Mouse (Mus musculus): ENCODE data around the gene Acp7.
A peak's percentile ranks its signal among the peaks of the same experiment; 100 is the strongest.
"Not testable (repeated sequence)": the region's sequence is repeated elsewhere in the genome, so short reads cannot be mapped to it uniquely, and the experiment has no call there.

Gene Acp7

DNA sequence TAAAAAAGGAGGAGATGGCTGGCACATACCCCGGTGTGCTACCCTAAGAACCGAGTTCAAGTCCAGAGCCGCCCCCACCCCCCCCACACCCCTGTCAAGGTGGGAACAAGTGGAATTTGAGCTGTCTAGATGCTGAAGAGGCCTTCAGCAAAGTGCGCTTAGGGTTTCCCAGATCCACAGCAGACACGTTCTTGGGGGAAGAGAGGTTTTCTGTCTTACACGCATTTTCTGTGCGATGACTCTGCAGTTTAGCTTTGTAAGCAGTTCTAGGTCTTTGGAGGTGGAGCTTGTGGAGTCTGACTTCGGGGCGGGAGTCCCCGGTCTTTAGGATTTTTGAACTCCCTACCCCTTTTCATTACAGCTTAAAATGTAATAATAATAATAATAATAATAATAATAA is at the start of gene Acp7:
TSS of gene Acp7 (minus strand) at position 260 of the 400 bp plus-strand sequence.
- H3K9me3 ChIP-seq (ENCODE audit: low read length) = no peaks in the 10 kb centered on the region
- TF ChIP-seq POU5F1 (IDR thresholded peaks at IDR 0.05; ENCODE audit: borderline replicate concordance, low read length) = no peak
- TF ChIP-seq CTCF (conservative IDR thresholded peaks at IDR 0.05; ENCODE audit: low read length) = no peak
- no peak for TF ChIP-seq NANOG (IDR thresholded peaks at IDR 0.05; ENCODE audit: borderline replicate concordance, low read length)
- H3K4me1 ChIP-seq (replicated peaks; ENCODE audit: low read depth, low read length) = peaks cover 52% of the 10 kb centered on the region
- H3K4me3 ChIP-seq (replicated peaks; ENCODE audit: low read length) = peak within 1 kb of the TSS; percentile 77
- no peaks in the 10 kb centered on the region for H3K36me3 ChIP-seq (ENCODE audit: insufficient read depth, low read length)
- peaks cover 46% of the 10 kb centered on the region for H3K27me3 ChIP-seq (ENCODE audit: insufficient read depth, low read length)

DNA sequence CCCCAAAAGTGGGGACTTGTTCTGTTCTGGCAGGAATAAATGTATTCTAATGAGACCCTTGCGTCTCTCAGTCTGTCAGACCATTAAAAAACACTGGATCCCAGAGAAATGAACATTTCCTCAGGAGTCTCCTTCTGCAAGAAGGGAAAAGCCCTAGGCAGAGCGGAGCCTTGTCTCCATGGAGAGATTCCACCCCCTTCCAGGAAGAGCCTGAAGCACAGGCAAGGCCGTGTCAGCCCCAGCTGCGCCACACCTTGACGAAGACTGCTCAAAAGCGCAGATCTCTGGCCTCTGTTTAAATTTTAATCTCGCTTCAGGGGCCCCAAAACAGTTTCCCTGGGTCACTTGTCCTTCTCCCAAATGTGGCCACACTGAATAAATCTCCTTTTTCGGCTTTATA is 46.5 kb upstream of the Acp7 start:
- no peak for TF ChIP-seq POU5F1 (IDR thresholded peaks at IDR 0.05; ENCODE audit: borderline replicate concordance, low read length)
- no peak for TF ChIP-seq CTCF (conservative IDR thresholded peaks at IDR 0.05; ENCODE audit: low read length)
- TF ChIP-seq NANOG (IDR thresholded peaks at IDR 0.05; ENCODE audit: borderline replicate concordance, low read length) = no peak
- H3K36me3 ChIP-seq (ENCODE audit: insufficient read depth, low read length) = no peaks in the 10 kb centered on the region
- peaks cover 78% of the 10 kb centered on the region for H3K4me1 ChIP-seq (replicated peaks; ENCODE audit: low read depth, low read length)
- no peaks in the 10 kb centered on the region for H3K9me3 ChIP-seq (ENCODE audit: low read length)
- peak overlapping the region; percentile 17; the same call in 1 of the 2 replicates for H3K4me3 ChIP-seq (replicated peaks; ENCODE audit: low read length)
- H3K27me3 ChIP-seq (ENCODE audit: insufficient read depth, low read length) = no peaks in the 10 kb centered on the region

DNA sequence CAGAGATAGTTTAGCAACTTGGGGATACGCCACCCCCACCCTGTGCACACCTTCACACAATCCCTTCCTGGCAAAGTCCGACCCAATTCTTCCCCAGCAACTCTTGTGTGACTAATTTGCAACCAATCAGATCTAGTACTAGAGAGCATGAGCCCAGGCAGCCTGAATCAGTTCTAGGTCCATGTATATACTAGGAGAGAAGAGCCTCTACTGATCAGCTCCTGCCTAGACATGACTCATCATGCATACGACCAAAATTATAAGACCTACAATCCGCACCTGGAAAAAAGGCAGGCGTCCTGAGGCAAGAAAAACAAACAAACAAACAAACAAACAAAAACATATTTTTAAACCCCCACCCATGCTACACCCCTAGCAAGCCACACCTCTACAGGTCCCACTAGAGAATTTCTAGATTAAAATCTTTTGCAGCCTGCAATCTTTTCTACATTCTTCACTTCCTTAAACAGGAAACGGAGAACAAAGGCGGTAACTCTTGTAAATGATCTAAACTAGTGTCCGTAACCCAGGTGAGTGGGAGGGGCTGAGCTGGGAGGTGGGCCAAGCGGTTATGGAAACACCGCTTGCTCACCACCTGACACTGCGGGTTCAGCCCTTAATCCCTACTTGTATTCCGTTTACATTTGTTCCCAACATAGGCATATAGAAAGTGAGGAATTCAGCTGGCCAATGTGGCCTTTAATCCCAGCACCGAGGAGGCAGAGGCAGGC is 45.8 kb upstream of the Acp7 start:
- no peaks in the 10 kb centered on the region for H3K9me3 ChIP-seq (ENCODE audit: low read length)
- TF ChIP-seq POU5F1 (IDR thresholded peaks at IDR 0.05; ENCODE audit: borderline replicate concordance, low read length) = no peak
- TF ChIP-seq CTCF (conservative IDR thresholded peaks at IDR 0.05; ENCODE audit: low read length) = no peak
- TF ChIP-seq NANOG (IDR thresholded peaks at IDR 0.05; ENCODE audit: borderline replicate concordance, low read length) = no peak
- peaks cover 83% of the 10 kb centered on the region for H3K4me1 ChIP-seq (replicated peaks; ENCODE audit: low read depth, low read length)
- H3K36me3 ChIP-seq (ENCODE audit: insufficient read depth, low read length) = no peaks in the 10 kb centered on the region
- H3K4me3 ChIP-seq (replicated peaks; ENCODE audit: low read length) = 0 out of 2 replicates have a peak overlapping the region, but pooled peaks have one; percentile 68
- no peaks in the 10 kb centered on the region for H3K27me3 ChIP-seq (ENCODE audit: insufficient read depth, low read length)

DNA sequence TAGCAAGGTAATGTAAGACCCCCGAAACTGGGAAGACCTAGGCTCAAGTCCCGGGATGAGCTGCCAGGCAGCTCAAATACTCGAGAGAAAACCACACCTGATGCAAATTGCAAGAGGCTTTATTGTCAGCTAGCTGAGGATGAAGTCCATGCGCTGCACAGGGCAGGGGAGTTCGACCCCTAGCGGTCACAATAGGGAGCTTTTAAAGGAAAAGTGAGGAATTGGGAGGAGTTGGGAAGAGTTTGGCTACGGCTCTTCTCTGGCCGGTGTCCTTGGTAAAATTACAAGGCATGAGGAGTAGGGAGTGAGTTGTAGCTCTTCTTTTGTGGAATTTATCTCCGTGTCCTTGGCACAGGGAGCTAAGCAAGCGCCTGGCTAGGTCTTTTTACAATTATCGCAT is 44.6 kb upstream of the Acp7 start:
- Histone ChIP-seq H3K9me3 (ENCODE audit: low read length) (no peaks in the 10 kb centered on the region), H3K4me3 (replicated peaks; ENCODE audit: low read length) (peak overlapping the region; percentile 68), H3K27me3 (ENCODE audit: insufficient read depth, low read length) (no peaks in the 10 kb centered on the region), H3K36me3 (ENCODE audit: insufficient read depth, low read length) (no peaks in the 10 kb centered on the region), H3K4me1 (replicated peaks; ENCODE audit: low read depth, low read length) (peaks cover 86% of the 10 kb centered on the region)
- peak; percentile 88 for TF ChIP-seq CTCF (conservative IDR thresholded peaks at IDR 0.05; ENCODE audit: low read length)
- TF ChIP-seq POU5F1 (IDR thresholded peaks at IDR 0.05; ENCODE audit: borderline replicate concordance, low read length) = no peak

DNA sequence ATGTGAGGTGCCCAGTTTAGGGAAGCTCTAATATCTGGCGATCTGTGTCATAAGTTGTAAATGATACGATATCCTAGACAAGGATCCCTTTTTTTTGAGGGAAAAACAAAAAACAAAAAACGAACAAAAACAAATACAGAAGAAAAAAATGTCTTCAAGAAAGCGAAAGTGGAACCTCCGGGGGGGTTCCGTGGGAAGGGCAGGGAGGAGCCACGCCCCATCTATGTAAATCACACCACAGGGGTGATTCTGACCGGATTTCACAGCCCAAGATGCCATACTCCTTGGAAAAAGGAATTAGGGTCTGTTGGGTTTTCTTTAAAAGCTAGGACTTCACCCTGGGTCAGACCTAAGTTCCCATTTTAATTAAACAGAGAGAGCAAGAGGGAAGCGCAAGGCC is 43.9 kb upstream of the Acp7 start:
- no peaks in the 10 kb centered on the region for H3K36me3 ChIP-seq (ENCODE audit: insufficient read depth, low read length)
- H3K4me1 ChIP-seq (replicated peaks; ENCODE audit: low read depth, low read length) = peaks cover 80% of the 10 kb centered on the region
- no peaks in the 10 kb centered on the region for H3K27me3 ChIP-seq (ENCODE audit: insufficient read depth, low read length)
- H3K4me3 ChIP-seq (replicated peaks; ENCODE audit: low read length) = peak overlapping the region; percentile 68
- TF ChIP-seq POU5F1 (IDR thresholded peaks at IDR 0.05; ENCODE audit: borderline replicate concordance, low read length) = no peak
- TF ChIP-seq NANOG (IDR thresholded peaks at IDR 0.05; ENCODE audit: borderline replicate concordance, low read length) = no peak
- TF ChIP-seq CTCF (conservative IDR thresholded peaks at IDR 0.05; ENCODE audit: low read length) = no peak
- no peaks in the 10 kb centered on the region for H3K9me3 ChIP-seq (ENCODE audit: low read length)

- H3K36me3 ChIP-seq (ENCODE audit: insufficient read depth, low read length); H3K9me3 ChIP-seq (ENCODE audit: low read length); H3K27me3 ChIP-seq (ENCODE audit: insufficient read depth, low read length); H3K4me3 ChIP-seq (replicated peaks; ENCODE audit: low read length): not testable (repeated sequence)
- H3K4me1 ChIP-seq (replicated peaks; ENCODE audit: low read depth, low read length) = peaks cover 63% of the 10 kb centered on the region
Observed at GRCm38 (mm10) chr7:28672786-28673185, 41.7 kb upstream of the Acp7 start.

GRCm38 (mm10) chr7:28672276-28672675 is 41.1 kb upstream of the Acp7 start:
- Histone ChIP-seq H3K36me3 (ENCODE audit: insufficient read depth, low read length) (no peaks in the 10 kb centered on the region), H3K9me3 (ENCODE audit: low read length) (no peaks in the 10 kb centered on the region)
- TF ChIP-seq CTCF (conservative IDR thresholded peaks at IDR 0.05; ENCODE audit: low read length) = no peak
- no peak for TF ChIP-seq POU5F1 (IDR thresholded peaks at IDR 0.05; ENCODE audit: borderline replicate concordance, low read length)
- TF ChIP-seq NANOG (IDR thresholded peaks at IDR 0.05; ENCODE audit: borderline replicate concordance, low read length) = no peak

DNA sequence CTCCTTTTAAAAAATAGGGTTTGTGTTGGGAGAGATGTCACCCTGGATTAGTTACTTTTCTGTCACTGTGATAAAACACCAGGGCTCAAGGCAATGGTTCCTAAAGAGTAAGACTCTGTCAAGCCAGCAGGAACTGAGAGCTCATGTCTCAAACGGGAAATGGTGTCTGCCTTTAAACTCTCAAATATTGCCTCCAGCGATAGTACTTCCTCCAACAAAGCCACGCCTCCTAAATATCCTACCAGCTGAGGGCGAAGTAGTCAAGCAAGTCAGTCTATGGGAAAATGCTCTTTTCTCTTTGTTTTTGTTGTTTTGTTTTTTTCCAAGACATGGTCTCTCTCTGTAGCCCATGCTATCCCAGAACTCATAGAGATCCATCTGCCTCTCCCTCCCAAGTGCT is 40.0 kb upstream of the Acp7 start:
- peaks cover 57% of the 10 kb centered on the region for H3K4me1 ChIP-seq (replicated peaks; ENCODE audit: low read depth, low read length)
- no peaks in the 10 kb centered on the region for H3K27me3 ChIP-seq (ENCODE audit: insufficient read depth, low read length)
- TF ChIP-seq NANOG (IDR thresholded peaks at IDR 0.05; ENCODE audit: borderline replicate concordance, low read length) (no peak), POU5F1 (IDR thresholded peaks at IDR 0.05; ENCODE audit: borderline replicate concordance, low read length) (no peak), CTCF (conservative IDR thresholded peaks at IDR 0.05; ENCODE audit: low read length) (no peak)
- no peaks in the 10 kb centered on the region for H3K36me3 ChIP-seq (ENCODE audit: insufficient read depth, low read length)
- H3K4me3 ChIP-seq (replicated peaks; ENCODE audit: low read length) = no peak overlapping the region
- H3K9me3 ChIP-seq (ENCODE audit: low read length) = no peaks in the 10 kb centered on the region

More at GRCm38 (mm10) chr7:28672276-28672675, 41.1 kb upstream of the Acp7 start:
- no peaks in the 10 kb centered on the region for H3K27me3 ChIP-seq (ENCODE audit: insufficient read depth, low read length)
- H3K4me3 ChIP-seq (replicated peaks; ENCODE audit: low read length) = no peak overlapping the region
- H3K4me1 ChIP-seq (replicated peaks; ENCODE audit: low read depth, low read length) = peaks cover 62% of the 10 kb centered on the region

All from E14TG2a.4 (cell line).